Mouse (Mus musculus): ENCODE results near the gene Kcna7. TPM values are rescaled to one million over a fixed set of nuclear protein-coding genes. Genes with fewer than 3 reads are reported as not detected.

Kcna7 gene
- polyA plus RNA-seq (2017; shearing (Covaris generic)) = not detected

GRCm38 (mm10) chr7:45405091-45406075 lies at the start of gene Kcna7:
TSS of gene Kcna7 (plus strand) at chr7:45405653.

GRCm38 (mm10) chr7:45366652-45367019 lies 38.8 kb upstream of the Kcna7 start, which contains the start of gene Ppfia3:
TSS of gene Ppfia3 (minus strand) at chr7:45367019.

GRCm38 (mm10) chr7:45370475-45371311 lies 34.8 kb upstream of the Kcna7 start, which contains the start of gene Lin7b:
TSS of gene Lin7b (minus strand) at chr7:45370583.

GRCm38 (mm10) chr7:45395578-45396336 lies 9.7 kb upstream of the Kcna7 start, which contains the start of gene Snrnp70:
TSS of gene Snrnp70 (minus strand) at chr7:45395742.

GRCm38 (mm10) chr7:45413113-45413863 lies 7.8 kb downstream of the Kcna7 start, which contains the start of gene Ntf5:
TSS of gene Ntf5 (plus strand) at chr7:45413695.

GRCm38 (mm10) chr7:45420615-45420919 lies 15.1 kb downstream of the Kcna7 start, which contains the start of gene Lhb:
TSS of gene Lhb (plus strand) at chr7:45420820.

GRCm38 (mm10) chr7:45434203-45435015 lies 29.0 kb downstream of the Kcna7 start, which contains the start of gene Gys1:
TSS of gene Gys1 (plus strand) at chr7:45434844.

GRCm38 (mm10) chr7:45437521-45438276 lies 32.2 kb downstream of the Kcna7 start, which contains the start of gene Ruvbl2:
TSS of gene Ruvbl2 (minus strand) at chr7:45438096.

Other genes with a start within 250 kb of the Kcna7 start
- under 1 TPM; 0.45 to 0.72 TPM for gene Slc17a7, start 241.7 kb upstream of the Kcna7 start, polyA plus RNA-seq (2017; shearing (Covaris generic))
- not detected for gene Gfy, start 226.1 kb upstream of the Kcna7 start, polyA plus RNA-seq (2017; shearing (Covaris generic))
- not detected for gene Pth2, start 224.7 kb upstream of the Kcna7 start, polyA plus RNA-seq (2017; shearing (Covaris generic))
- gene Ccdc155, start 200.8 kb upstream of the Kcna7 start, polyA plus RNA-seq (2017; shearing (Covaris generic)) = under 1 TPM; 0.07 to 0.10 TPM
- gene Dkkl1, start 193.5 kb upstream of the Kcna7 start, polyA plus RNA-seq (2017; shearing (Covaris generic)) = 10 to 100 TPM in 1 of 2 experiments, 1 to 10 TPM in 1; 9.8 to 26.8 TPM
- 1 to 10 TPM; 2.6 to 4.0 TPM for gene Tead2, start 189.9 kb upstream of the Kcna7 start, polyA plus RNA-seq (2017; shearing (Covaris generic))
- 100 to 1,000 TPM; 461 to 714 TPM for gene Cd37, start 166.5 kb upstream of the Kcna7 start, polyA plus RNA-seq (2017; shearing (Covaris generic))
- under 1 TPM in 1 of 2 experiments, not detected in 1; 0.20 TPM for gene Slc6a16, start 164.6 kb upstream of the Kcna7 start, polyA plus RNA-seq (2017; shearing (Covaris generic))
- under 1 TPM in 1 of 2 experiments, not detected in 1; 0.28 TPM for gene Slc6a21, start 128.1 kb upstream of the Kcna7 start, polyA plus RNA-seq (2017; shearing (Covaris generic))
- gene Trpm4, start 71.9 kb upstream of the Kcna7 start, polyA plus RNA-seq (2017; shearing (Covaris generic)) = 10 to 100 TPM; 12.2 to 16.1 TPM
- not detected for gene Hrc, start 70.4 kb upstream of the Kcna7 start, polyA plus RNA-seq (2017; shearing (Covaris generic))
- under 1 TPM; 0.12 to 0.16 TPM for gene Ppfia3, start 38.6 kb upstream of the Kcna7 start, polyA plus RNA-seq (2017; shearing (Covaris generic))
- under 1 TPM in 1 of 2 experiments, not detected in 1; 0.35 TPM for gene Lin7b, start 35.1 kb upstream of the Kcna7 start, polyA plus RNA-seq (2017; shearing (Covaris generic))
- 100 to 1,000 TPM; 204 to 218 TPM for gene Snrnp70, start 9.9 kb upstream of the Kcna7 start, polyA plus RNA-seq (2017; shearing (Covaris generic))
- gene Ntf5, start 8.0 kb downstream of the Kcna7 start, polyA plus RNA-seq (2017; shearing (Covaris generic)) = 1 to 10 TPM; 1.2 to 1.4 TPM
- gene Lhb, start 15.2 kb downstream of the Kcna7 start, polyA plus RNA-seq (2017; shearing (Covaris generic)) = not detected
- 10 to 100 TPM in 1 of 2 experiments, 1 to 10 TPM in 1; 6.3 to 11.1 TPM for gene Gys1, start 29.2 kb downstream of the Kcna7 start, polyA plus RNA-seq (2017; shearing (Covaris generic))
- gene Ruvbl2, start 32.4 kb downstream of the Kcna7 start, polyA plus RNA-seq (2017; shearing (Covaris generic)) = 10 to 100 TPM; 52.7 to 55.4 TPM
- 1,000 to 10,000 TPM; 1,818 to 2,133 TPM for gene Ftl1, start 54.2 kb downstream of the Kcna7 start, polyA plus RNA-seq (2017; shearing (Covaris generic))
- gene Bax, start 61.2 kb downstream of the Kcna7 start, polyA plus RNA-seq (2017; shearing (Covaris generic)) = 100 to 1,000 TPM; 303 to 346 TPM
- gene Tulp2, start 76.2 kb downstream of the Kcna7 start, polyA plus RNA-seq (2017; shearing (Covaris generic)) = under 1 TPM; 0.45 to 0.88 TPM
- under 1 TPM in 1 of 2 experiments, not detected in 1; 0.21 TPM for gene Gm45808, start 81.2 kb downstream of the Kcna7 start, polyA plus RNA-seq (2017; shearing (Covaris generic))
- 1 to 10 TPM in 1 of 2 experiments, under 1 TPM in 1; 0.27 to 1.1 TPM for gene Dhdh, start 83.2 kb downstream of the Kcna7 start, polyA plus RNA-seq (2017; shearing (Covaris generic))
- gene Nucb1, start 104.8 kb downstream of the Kcna7 start, polyA plus RNA-seq (2017; shearing (Covaris generic)) = 100 to 1,000 TPM; 193 to 285 TPM
- 10 to 100 TPM; 30.0 to 40.4 TPM for gene Ppp1r15a, start 120.6 kb downstream of the Kcna7 start, polyA plus RNA-seq (2017; shearing (Covaris generic))
- under 1 TPM in 1 of 2 experiments, not detected in 1; 0.49 TPM for gene Plekha4, start 120.7 kb downstream of the Kcna7 start, polyA plus RNA-seq (2017; shearing (Covaris generic))
- gene Hsd17b14, start 149.2 kb downstream of the Kcna7 start, polyA plus RNA-seq (2017; shearing (Covaris generic)) = under 1 TPM; 0.85 to 0.86 TPM
- 10 to 100 TPM; 61.0 to 61.5 TPM for gene Bcat2, start 164.5 kb downstream of the Kcna7 start, polyA plus RNA-seq (2017; shearing (Covaris generic))
- not detected for gene Fgf21, start 209.8 kb downstream of the Kcna7 start, polyA plus RNA-seq (2017; shearing (Covaris generic))
- gene Fut1, start 211.6 kb downstream of the Kcna7 start, polyA plus RNA-seq (2017; shearing (Covaris generic)) = under 1 TPM in 1 of 2 experiments, not detected in 1; 0.11 TPM
- gene Izumo1, start 216.2 kb downstream of the Kcna7 start, polyA plus RNA-seq (2017; shearing (Covaris generic)) = under 1 TPM; 0.48 to 0.64 TPM
- gene Rasip1, start 221.8 kb downstream of the Kcna7 start, polyA plus RNA-seq (2017; shearing (Covaris generic)) = 1 to 10 TPM; 1.2 to 1.4 TPM
- 1 to 10 TPM in 1 of 2 experiments, under 1 TPM in 1; 0.16 to 1.8 TPM for gene Mamstr, start 234.3 kb downstream of the Kcna7 start, polyA plus RNA-seq (2017; shearing (Covaris generic))